Mouse (Mus musculus) layer of hippocampus, adult 8-10 months (tissue): ENCODE results near the gene Fgfr3. TPM values are rescaled to one million over a fixed set of nuclear protein-coding genes. Genes with fewer than 3 reads are reported as not detected.

ENCODE experiments used
- DNase-seq, 2 experiments: peaks; one replicate each; pipeline ENCODE4 v3.0.0; 2022; ENCODE audit warnings: low spot score in 2 of 2
- total RNA-seq, 4 experiments: library from RNA; stranded (reverse); gene quantifications; 2 replicates each; pipeline ENCODE4 v1.2.4; 2022

Gene Fgfr3
- 100 to 1,000 TPM; 116 to 143 (median 125) TPM for total RNA-seq

DNA sequence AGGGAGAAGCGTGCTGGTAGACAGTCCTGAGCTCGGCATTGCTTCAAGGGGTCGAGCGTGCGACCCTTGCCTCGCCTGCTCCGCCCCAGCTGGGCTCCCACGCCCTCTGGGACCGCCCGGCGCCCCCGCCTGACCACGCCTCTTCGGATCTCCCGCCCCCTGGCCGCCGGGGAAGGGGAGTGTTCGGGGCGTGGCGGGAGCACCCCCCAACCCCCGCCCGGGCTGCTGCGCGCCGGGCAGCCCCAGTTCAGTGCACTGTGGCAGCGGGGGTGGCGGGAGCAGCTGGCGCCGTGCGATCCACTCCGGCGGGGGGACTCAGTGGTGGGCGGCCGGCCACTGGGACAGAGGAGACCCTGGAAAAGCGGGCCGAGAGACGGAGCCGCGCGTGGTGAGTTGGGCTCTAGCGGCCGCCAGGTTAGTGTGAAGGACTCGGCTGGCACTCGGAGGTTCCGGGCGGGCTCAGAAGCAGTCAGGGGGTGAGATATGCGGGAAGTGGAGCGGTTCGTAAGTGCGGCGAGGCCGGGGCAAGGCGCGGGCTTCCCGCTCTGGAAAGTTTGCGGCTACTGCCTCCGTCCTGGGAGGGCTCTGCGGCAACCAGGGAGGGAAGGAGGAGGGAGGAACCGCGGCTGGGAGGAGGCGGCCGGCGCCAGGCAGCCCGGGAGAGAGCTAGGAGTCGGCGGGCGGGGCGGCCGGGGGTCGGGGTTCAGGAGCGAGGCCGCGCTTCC lies at the start of gene Fgfr3:
TSS of gene Fgfr3 (plus strand) at position 134 of the 725 bp plus-strand sequence.
- no peak for DNase-seq

DNA sequence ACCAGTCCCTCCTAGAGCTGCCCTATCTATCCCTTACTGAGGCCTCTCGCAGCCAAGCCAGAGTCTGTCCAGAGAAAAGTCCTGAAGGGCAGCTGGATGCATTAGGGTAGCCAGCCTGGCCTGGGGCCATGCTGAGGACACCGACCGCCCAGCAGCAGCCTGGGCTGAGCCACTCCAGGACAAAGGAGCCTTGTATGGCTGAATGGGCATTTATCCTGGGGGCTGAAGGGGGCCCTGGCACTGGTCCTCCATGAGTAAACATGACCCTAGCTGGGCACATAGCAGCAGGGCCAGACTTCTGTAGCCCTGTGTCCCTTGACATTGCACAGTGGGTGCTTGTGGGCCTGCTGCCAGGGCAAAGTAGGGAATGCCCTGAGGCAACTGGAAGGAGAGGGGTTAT lies 47.0 kb upstream of the Fgfr3 start:
- DNase-seq = peak; percentile 68 to 81

DNA sequence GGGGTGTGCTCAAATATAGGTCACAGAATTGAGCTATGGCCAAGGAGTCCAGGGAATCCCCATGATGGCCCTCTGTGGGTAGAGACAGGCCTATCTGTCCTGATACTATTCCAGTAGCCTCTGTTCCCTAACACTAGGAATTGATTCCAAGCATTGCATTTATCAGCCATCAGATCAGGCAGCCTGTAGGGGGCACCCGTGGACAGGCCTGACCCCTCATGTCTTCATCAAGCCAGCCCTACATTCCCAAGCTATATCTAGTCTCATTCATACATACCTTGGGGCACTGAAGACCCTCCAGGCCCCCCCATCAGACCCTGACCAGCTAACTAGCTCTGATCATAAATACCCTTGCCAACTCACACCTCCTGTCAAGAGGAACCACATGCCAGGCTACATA lies 45.5 kb upstream of the Fgfr3 start:
- peak in 1 of 2 experiments; percentile 77 for DNase-seq

DNA sequence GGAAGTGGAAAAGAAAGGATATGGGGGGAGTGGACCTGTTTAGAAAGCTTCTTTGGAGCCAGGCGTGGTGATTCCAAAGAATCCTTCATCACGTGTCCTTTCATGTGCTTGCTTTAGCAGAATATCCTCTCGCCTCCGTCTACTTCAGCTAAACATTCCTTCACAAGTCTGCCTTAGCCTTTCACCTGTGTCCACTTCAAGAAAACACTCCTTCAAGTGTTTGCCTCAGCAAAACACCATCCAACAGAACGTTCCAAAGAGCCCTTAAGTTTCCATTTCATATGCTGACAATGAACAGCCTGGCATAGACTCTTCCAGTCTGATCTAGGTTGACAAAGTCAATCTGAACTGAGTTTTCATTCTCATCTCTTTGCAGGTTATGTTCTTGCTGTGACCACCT lies 43.2 kb upstream of the Fgfr3 start:
- no peak for DNase-seq

DNA sequence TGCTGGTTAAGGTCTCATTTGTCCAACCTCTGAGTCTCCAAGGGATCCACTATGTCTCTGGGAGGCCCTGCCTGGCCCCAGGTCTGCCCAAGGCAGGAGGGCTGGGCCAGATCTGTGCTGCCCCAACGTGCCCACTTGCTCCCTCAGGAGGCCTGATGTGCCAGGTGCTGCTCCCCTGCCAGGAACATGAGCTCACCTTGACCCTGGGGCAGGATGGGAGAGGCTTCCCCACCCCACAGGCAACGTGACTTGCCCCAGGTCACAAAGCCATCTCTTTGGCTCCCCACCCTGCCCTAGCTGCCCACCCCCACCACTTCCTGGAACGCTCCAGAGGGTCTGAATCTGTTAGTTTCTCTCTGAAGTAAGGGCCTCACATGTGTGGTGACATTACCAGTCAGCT lies 40.4 kb upstream of the Fgfr3 start:
- DNase-seq = no peak

DNA sequence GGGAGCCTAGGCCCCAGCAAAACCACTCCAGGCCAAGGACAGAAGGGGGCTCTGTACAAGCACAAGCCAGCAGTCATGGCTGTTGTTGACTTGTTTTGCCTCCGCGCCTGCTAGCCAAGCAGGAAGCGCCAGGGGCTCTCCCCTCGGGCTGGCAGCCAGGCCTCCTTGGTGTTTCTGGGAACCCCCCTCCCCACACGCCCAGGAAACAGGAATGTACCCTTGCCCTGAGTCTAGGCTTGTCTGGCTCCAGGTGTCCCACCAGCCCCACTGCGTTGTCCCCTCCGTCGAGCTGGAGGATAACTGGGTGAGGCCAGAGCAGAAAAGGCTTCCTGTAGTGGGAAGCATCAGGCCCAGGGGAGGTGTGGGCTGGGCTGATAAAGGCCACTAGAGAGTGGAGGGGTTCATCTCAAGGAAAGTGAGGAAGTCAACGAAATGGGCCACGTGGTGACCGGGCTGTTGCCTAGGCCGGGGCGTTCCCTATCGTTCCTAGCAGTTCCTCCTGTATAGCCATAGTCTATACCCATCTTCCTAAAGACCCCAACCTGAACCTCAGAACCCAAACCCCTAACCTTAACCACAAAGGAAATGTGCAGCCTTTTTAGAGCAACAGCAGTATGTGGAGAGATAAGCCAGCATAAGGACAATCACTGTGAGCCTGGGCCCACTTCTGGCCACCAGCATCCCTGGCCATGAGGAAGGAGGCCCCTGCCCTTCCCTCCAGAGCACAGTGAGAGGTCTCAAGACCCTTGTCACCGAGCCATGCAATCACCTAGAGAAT lies 39.7 kb upstream of the Fgfr3 start:
- DNase-seq = no peak

DNA sequence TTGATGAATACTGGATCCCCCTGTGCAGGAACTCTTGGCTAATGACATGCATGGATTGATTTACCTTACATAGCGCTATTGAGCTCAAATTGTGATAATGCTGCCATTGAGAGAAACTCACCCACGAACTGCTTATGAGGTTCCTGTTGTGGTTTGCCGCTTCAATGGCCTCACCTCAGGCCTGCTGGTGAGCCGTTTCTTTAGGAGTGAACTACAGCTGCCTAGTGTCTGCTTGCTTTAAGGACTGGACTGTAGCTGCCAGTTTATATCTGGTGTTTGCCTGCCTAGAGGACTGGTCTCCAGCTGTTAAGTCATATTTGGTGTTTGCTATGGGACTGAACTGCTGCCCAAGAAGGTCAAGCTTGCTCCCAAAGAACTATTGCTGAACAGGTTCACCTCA lies 38.5 kb upstream of the Fgfr3 start:
- DNase-seq = no peak

DNA sequence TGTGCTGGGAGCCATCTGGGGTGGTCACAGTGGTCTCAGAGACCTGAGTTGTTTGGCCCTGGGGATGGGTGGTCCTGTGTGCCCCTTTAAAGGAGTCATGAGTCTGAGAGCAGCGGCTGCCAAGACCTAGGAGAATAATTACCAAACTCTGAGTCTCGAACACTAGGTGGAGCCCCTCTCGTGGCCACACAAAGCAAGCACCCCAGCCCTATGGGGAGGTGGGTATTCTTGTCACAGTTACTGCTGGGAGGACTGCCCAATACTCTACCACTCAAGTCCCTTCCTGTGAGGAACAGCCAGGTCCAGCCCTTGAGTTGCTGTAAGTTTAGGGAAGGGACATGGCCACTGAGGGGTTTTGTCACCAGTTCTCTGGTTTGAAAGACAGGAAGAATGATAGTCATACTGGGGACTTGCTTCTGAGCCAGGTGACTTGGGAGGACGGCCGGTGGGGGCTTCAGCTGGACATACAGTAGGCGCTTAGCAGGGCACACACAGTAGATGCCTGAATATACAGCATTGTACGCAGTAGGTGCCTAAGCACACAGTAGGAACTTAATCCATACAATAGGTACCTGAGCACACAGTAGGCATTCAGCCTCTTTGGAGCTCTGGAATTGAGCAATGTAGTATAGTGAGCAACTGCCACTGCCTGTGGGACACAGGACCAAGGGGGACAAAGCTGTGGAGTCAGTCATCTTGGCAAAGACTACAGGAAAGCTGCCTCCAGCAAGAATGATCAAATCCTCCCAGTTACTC lies 37.4 kb upstream of the Fgfr3 start:
- peak; percentile 38 to 49 for DNase-seq

DNA sequence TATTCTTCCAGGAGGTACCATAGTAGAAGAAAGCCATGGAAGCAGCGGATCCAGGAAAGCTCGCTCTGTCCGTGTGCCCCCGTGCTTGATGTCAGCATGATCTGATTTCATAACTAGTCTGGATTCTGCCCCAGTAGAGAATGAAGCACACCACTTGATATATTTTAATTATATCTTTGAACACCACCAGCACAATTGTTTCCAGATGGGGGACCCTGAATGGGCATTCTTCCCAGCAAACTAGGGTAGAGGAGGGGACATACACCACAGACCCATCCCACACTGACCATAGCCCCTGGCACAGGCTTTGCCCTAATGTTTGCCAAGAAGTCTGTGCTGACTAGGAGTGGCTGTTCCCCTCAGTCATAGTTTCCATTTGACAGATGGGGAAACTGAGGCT lies 36.5 kb upstream of the Fgfr3 start:
- no peak for DNase-seq

DNA sequence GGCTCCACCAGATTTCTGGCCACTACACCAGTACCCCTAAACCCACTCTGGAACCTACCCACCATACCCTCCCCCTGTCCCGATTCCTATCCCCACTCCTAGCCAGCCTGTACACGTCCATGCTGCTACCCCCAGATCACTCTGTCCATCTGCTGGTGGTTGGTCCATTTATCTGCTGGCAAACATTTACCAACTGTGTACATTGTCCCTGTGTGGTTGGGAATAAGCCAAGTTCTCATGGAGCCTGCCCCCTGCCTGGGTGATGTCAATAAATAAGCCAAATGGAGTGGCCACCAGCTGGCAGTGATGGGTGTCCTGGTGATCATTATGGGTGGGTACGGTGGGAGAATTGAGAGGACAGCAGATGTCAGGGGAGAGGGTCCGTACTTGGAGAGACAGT lies 34.3 kb upstream of the Fgfr3 start:
- no peak for DNase-seq

DNA sequence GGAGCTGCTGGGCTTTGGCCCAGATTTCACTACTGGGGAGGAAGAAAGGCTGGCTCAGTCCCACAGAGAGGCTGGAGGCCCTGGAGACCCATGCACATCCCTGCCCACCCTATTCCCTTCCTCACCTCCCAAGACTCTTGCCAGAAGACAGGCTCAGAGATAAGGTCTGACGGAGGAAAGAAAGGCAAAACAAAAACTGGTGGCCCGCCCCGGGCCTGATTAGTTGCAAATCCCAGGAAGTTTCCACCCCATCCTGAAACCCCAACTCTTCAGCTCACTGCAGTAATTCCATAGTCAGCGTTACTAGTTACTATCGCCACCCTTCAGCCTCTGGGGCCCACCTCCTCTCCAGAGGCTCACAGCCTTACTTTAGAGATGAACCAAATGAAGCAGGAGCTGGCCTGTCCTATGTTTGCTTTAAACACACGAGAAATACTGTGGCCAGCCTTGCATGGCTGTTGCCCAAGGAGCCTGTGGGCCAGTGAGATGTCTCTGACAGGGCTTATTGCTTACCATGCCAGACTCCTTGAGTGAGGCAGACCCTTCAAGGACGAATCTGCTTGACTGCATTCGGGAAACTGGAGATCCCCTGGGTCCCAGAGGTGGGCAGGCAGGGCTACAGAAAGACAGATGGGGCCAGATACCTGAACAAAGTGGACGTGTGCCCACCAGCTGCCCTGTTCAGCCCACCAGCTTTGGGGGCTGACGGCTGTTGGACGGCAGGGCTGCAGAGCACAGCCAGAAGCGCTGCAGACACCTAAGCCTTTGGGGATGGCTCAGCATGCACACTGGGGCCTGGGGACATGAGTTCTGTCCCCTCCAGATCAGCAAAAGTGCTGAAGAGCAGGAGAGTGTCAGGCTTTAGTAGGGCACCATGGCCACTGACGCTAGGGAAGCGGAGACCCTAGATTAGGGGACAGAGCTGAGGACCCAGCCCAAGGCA lies 32.9 kb upstream of the Fgfr3 start:
- no peak for DNase-seq

DNA sequence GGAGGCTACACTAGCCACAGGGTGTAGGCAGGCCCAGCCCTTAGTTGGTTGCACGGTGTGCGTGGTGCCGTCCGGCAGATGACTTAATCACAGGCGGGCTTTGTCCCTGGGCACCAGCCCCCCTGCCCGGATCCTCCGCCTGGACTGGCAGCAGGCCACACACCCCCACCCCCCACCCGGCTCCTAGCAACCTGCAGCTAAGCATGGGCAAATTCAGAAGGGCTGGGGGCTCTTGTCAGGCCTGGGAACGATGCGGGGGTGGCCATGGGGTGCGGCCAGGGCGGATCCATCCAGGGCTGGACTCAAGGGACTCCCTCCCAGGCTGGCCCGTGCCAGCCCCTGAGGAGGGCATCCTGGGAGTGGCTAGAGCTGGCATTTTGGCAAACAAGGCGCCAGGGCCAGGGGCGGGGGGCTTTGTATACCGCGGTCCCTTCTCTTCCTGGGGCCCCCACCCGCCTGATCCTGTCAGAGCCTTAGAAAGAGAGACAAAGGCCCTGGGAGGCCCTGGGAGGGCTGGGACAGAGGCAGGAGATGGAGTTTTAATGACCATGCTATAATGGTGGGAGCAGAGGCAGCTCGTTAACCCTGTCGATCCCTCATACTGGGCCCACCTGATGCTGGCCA lies 32.1 kb upstream of the Fgfr3 start:
- DNase-seq = no peak

DNA sequence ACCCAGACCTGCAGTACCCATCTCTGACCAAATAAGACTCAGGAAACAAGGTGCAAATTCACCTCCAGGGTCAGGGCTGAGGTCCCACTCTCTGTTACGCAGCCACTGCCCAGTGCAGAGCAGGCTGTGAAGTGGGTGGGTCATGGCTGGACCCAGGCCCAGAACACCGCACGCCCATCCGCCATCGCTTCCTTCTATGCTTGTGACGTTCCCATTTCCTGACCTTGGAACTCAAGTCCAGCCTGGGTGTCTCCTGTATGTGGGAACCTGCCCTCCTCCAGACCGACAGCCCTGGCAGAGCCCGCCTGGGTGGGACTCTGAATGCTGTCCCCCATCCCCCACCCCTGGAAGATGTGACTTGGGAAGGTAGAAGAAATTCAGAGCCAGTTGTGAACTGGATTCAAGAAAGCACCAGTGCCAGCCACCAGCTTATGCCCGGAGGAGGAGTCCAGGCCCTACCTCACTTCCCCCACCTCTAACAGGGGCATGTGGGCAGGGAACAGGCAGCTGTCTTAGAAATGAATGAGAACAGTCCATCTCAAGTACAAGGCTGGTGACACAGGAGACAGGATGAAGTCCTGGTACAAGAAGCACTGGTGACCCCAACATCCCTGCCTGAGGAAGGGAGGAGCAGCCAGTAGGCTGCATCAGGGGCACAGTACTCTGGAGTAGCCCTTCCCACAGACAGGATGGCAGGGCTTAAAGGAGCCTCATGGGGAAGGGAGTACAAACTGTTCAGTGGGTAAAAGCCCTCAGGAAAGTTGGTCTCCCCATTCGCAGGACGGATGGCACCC lies 31.4 kb upstream of the Fgfr3 start:
- no peak for DNase-seq

DNA sequence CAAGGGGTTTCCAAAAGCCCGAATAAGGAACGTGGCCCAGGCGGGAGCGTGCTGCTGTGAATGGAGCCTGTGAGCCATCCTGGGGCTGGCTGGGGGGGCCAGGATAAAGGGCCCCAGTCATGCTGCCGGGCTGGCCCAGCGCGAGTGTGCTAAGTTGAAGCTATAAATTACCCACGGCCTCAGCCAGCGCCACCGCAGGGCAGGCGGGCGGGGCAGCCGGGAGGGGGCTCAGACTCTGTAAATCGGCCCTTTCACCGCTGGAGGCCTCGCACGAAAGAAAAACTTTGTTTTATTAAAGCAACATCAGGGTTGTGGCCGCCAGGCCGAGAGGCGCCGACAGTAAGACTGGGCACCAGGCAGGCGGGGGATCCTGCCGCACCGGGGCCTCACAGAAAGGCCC lies 29.1 kb upstream of the Fgfr3 start:
- DNase-seq = no peak

DNA sequence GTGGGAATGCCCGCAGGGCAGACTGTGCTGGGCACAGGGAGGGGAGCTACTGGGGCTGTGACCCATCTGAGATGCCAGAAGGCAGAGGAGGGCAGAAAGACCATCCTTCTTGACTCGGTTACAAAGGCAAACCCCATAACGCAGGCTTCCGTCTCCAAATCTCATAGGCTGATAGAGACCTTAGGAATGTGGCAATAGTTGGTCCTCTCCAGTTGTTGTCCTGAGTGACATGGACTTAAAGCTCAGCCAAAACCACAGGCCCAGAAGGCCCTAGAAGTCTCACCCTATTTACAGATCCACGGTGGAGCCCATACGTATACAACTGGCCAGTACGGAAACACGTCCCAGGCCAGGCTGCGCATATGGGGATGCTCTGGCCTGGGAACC lies 27.0 kb upstream of the Fgfr3 start:
- DNase-seq = no peak

DNA sequence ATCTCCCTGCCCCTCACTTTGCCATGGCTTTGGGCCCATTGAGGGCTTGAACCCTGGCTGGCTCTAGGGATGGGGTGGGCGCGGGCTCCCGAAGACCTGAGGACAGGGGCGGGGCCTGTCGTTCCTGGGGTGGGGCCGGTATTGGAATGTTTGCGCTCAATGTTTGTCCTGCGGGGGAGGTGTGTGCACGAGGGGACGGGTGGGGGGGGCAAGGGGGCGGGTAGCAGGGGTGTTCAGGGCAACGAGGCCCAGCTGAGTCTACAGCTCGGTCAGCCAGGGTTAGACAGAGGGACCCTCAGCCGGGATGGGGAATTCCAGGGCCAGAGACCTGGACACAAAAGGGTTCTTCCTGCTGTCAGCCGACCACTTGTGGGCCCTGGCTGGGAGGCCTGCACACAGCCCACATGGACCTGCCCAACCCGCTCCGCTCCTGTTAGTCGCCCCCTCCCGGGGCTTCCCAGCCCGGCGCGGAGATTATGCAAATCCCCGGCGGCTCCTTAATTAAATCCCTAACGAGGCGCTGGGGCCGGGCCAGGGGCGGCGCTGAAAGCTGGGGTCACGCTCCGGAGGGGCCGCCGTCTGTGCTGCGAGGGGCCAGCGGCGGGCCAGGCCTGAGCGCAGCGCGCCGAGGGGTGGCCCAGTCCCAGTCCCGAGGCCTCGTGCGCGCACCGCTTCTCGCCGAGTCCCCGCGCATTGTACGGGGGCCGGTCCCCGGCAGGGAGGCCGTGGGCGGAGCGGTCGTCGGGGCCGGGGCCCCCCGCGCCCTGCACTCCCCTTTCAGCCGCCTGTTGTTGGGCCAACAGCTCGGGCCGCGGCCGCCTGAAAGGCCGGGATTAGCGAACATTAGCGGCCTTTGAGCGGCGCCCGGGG lies 26.4 kb upstream of the Fgfr3 start:
- peak; percentile 52 to 63 for DNase-seq

DNA sequence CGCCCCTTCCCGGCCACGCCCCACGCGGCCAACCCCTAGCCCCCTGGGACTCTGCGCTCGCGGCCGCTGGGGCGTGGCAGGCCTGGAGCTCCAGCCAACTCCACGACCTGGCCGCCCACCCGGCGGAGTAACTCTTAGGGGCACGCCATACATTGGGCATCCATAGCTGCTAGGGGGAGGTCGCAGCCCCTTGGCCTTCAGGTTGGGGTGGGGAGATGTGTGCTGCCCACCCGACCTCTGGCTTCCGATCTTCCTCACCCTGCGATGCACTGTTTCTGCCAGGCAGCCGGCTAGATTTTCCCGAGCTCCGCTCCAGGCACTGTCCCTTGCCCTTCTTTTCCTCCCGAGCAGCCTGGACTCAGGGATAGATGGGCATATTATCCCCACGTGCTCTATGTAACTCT lies 25.8 kb upstream of the Fgfr3 start:
- no peak for DNase-seq

DNA sequence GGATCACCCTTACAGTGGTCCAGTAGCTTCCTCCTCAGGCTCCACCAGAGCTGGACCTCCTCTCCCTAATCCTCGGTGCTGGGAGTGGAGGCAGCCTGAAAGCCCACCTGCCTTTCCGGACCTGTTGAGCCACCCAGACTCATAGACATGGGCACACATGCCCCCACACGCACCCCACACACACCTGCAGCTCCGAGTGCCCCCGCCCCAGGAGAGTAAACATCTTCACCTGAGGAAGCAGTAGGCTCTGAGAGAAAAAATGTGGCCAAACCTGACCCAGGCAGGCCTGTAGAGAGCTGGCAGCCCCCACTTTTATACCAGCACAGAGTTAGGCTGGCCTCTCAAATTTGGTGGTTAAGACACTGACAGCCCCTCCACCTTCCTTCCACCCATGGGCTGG lies 25.0 kb upstream of the Fgfr3 start:
- no peak for DNase-seq

DNA sequence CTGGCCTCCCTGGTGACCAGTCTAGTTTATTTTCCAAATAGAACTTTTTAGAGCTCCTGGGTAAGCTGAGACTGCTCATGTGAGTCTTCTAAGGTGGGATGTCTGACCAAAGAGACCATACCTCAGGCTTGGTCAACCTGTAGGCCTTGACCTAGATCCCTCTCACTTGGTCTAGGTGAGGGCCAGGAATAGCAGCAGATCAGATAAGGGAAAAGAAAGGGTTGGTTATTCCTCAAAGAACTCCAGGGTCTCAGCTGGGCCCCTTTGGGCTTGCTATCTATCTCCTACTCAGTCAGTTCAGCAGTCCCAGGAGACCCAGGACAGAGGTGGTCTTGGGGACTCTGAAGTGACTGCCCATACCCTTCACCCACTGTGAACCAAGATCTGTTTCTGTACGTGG lies 23.9 kb upstream of the Fgfr3 start:
- no peak for DNase-seq
